Mouse (Mus musculus): ENCODE measurements around the gene Uqcr11.

- TF ChIP-seq GATA1 (IDR thresholded peaks at IDR 0.05; ENCODE audit: low read length) (no peak), TAL1 (IDR thresholded peaks at IDR 0.05; ENCODE audit: low read length) (no peak)
These were observed 6.3 kb upstream of the Uqcr11 start for GRCm38 (mm10) chr10:80412656-80413541.

All from erythroblast, embryonic 14.5 days (primary cell).